Mouse (Mus musculus) heart, embryonic 14.5 days (tissue): ENCODE data around the gene Wdr73. TPM values are rescaled to one million over a fixed set of nuclear protein-coding genes. Genes with fewer than 3 reads are reported as not detected.

Experiments used
- ATAC-seq: fragments of 200-750 bp; cut with Nextera tagmentation; 2 replicates; pipeline ENCODE4 v1.8.0; 2017; ENCODE audit warnings: low read depth, moderate TSS enrichment; ENCODE audit not compliant: insufficient number of reproducible peaks, insufficient read depth, low FRiP score
- H3K27ac ChIP-seq, 2 experiments: fragments of 200-500 bp in 1 of 2; fragments of 300-500 bp in 1 of 2; sonication (generic) in 1 of 2; replicated peaks in 1 of 2; 2 replicates each; pipeline ENCODE4 v1.5.1; 2012 to 2014; ENCODE audit warnings: low read depth in 2 of 2, low read length in 2 of 2, control low read depth in 1 of 2, mild to moderate bottlenecking in 1 of 2, mixed read lengths in 1 of 2; ENCODE audit not compliant: control insufficient read depth in 1 of 2, insufficient read depth in 1 of 2
- H3K27me3 ChIP-seq: fragments of 300-500 bp; sonication (generic); 2 replicates; pipeline ENCODE4 v1.6.1; 2014; ENCODE audit warnings: mild to moderate bottlenecking, low read length, control low read depth; ENCODE audit not compliant: control insufficient read depth, insufficient read depth
- H3K36me3 ChIP-seq: fragments of 300-500 bp; sonication (generic); 2 replicates; pipeline ENCODE4 v1.6.1; 2014; ENCODE audit warnings: mild to moderate bottlenecking, control low read depth, low read length, mixed read lengths; ENCODE audit not compliant: control insufficient read depth, insufficient read depth
- H3K4me1 ChIP-seq, 2 experiments: fragments of 200-500 bp in 1 of 2; fragments of 300-500 bp in 1 of 2; sonication (generic) in 1 of 2; 2 replicates each; pipeline ENCODE4 v1.6.1; 2012 to 2014; ENCODE audit warnings: low read length in 2 of 2, control low read depth in 1 of 2, mixed read lengths in 1 of 2; ENCODE audit not compliant: control insufficient read depth in 2 of 2, insufficient read depth in 2 of 2
- H3K4me2 ChIP-seq: fragments of 300-500 bp; sonication (generic); 2 replicates; pipeline ENCODE4 v1.6.1; 2014; ENCODE audit warnings: mild to moderate bottlenecking, low read length
- H3K4me3 ChIP-seq, 2 experiments: fragments of 200-500 bp in 1 of 2; fragments of 300-500 bp in 1 of 2; sonication (generic) in 1 of 2; 2 replicates each; pipeline ENCODE4 v1.5.1; 2012 to 2014; ENCODE audit warnings: low read length in 2 of 2, mild to moderate bottlenecking in 2 of 2, control low read depth in 1 of 2, low read depth in 1 of 2, moderate library complexity in 1 of 2; ENCODE audit not compliant: control insufficient read depth in 1 of 2, insufficient read depth in 1 of 2
- H3K9ac ChIP-seq: fragments of 300-500 bp; sonication (generic); 2 replicates; pipeline ENCODE4 v1.6.1; 2014; ENCODE audit warnings: mild to moderate bottlenecking, low read length
- H3K9me3 ChIP-seq: fragments of 300-500 bp; sonication (generic); 2 replicates; pipeline ENCODE4 v1.6.1; 2016; ENCODE audit warnings: low read length, control low read depth; ENCODE audit not compliant: control insufficient read depth
- WGBS: fragments of 180-500 bp; shearing (Covaris S2); extraction: QIAGEN DNeasy Blood & Tissue Kit; methylation state at CpG from one replicate; pipeline ENCODE4 v1.1.7; 2014; 5-methylcytosine and 5-hydroxymethylcytosine counted together
- polyA plus RNA-seq: library from polyadenylated mRNA; unstranded; fragments of >200 nt; fragmentation: Nextera tagmentation; extraction: Ambion mirVana; gene quantifications from 2 replicates; pipeline ENCODE4 v1.2.1, GENCODE M21; 2014

Wdr73 gene
- polyA plus RNA-seq, 1 experiment from 2014 or later, result 16.0 TPM

DNA sequence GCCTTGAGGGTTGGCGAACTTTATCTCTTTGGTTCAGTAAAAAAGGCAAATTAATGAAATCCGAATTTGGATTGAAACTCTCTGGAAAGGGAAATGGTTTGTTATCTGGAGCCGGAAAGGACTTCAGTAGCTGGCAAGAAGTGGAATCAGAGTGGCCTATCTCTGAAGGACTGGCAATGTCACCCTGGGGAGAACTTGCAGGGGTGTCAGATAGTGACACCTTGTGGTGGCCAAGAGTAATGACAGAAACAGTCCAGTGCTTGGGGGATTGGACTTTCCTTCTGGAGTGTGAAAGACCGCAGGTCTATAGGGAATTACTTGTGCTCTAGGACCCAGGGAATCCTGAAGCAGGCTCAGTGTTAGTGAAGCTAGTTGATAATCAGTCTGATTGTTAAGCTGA lies 51.4 kb downstream of the Wdr73 start:
- no peak; the same call in 1 of the 2 replicates for ATAC-seq
- Histone ChIP-seq H3K4me2 (peak overlapping the region; percentile 44), H3K9me3 (no peaks in the 10 kb centered on the region), H3K36me3 (no peaks in the 10 kb centered on the region), H3K4me1 (peaks cover 2 to 7% of the 10 kb centered on the region in 2 experiments; a peak in 2 of 4 replicates), H3K4me3 (no peak overlapping the region), H3K27ac (peak overlapping the region; percentile 43 to 44; a peak in 3 of 4 replicates), H3K9ac (peak overlapping the region; percentile 18; the same call in 1 of the 2 replicates), H3K27me3 (no peaks in the 10 kb centered on the region)
- 16% methylated on average over 4 of the region's 4 CpGs for WGBS

DNA sequence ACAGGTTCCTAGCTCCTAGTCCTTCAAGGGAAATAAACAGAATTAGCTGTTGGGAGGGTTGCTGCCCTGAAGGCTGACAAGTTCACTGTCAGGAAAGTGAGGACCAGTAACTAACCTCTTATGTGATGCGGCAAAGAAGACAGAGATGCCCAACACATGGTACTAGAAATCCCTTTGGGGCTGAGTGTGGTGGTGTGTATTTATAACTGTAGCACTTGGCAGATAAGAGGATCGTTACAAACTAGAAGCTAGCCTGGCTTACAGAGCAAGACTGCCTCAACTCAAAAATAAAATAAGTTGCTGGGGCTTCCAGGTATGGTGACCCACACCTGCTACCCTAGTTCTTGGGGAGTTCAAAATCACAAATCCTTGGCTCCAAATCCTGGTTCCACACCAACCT lies 51.8 kb downstream of the Wdr73 start:
- peak overlapping the region; percentile 18; the same call in 1 of the 2 replicates for H3K9ac ChIP-seq
- no peaks in the 10 kb centered on the region for H3K9me3 ChIP-seq
- no peaks in the 10 kb centered on the region for H3K27me3 ChIP-seq
- no peak overlapping the region for H3K4me3 ChIP-seq
- H3K4me2 ChIP-seq, result peak overlapping the region; percentile 44
- 20% methylated on average over 2 of the region's 2 CpGs for WGBS
- H3K36me3 ChIP-seq, result no peaks in the 10 kb centered on the region
- no peak for ATAC-seq
- peak overlapping the region; percentile 43 to 44; a peak in 3 of 4 replicates for H3K27ac ChIP-seq
- H3K4me1 ChIP-seq, result peaks cover 2 to 7% of the 10 kb centered on the region in 2 experiments; a peak in 2 of 4 replicates

DNA sequence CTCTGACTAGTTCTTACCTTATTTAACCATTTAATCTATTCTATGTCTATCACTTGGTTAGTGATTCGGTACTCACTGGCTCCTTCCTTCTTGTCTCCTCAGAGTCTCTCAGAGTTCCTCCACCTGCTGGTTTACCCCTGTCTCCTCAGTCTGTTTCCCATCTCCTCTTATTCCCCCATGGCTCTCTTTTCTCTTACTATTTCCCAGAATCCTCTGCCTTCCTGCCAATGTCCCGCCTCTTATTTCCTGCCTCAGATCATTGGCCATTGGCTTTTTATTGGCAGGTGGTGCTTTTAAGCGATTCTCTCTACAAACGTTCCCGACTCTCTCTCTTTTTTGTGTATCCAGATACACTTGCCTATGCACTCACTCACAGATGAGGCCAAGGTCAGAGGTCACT lies 54.4 kb downstream of the Wdr73 start:
- Histone ChIP-seq H3K27me3 (no peaks in the 10 kb centered on the region), H3K4me1 (peaks cover 2 to 7% of the 10 kb centered on the region in 2 experiments; a peak in 2 of 4 replicates), H3K36me3 (no peaks in the 10 kb centered on the region), H3K27ac (no peak overlapping the region), H3K9ac (no peak overlapping the region), H3K4me2 (no peak overlapping the region), H3K4me3 (no peak overlapping the region), H3K9me3 (no peaks in the 10 kb centered on the region)
- 84% methylated on average over 5 of the region's 5 CpGs for whole genome bisulfite sequencing
- no peak for ATAC-seq

DNA sequence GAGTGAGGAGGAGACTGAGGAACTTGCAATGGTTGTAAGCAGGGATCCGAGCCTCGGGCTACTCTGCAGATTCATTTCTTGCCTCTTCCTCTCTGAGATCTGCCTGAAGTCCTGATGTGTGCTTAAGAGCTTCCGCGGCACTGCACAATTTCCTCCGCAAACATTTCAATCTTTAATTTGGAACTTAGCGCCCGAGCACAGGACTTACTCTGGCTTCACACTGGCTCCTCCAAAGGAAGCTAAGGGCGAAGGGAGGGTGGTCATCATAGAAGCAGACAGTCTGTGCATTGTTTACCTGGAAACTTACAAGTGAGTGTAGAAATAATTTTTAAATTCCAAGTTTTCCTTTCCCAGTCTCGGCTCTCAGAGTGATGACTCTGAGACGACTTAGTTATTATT lies 54.8 kb downstream of the Wdr73 start:
- WGBS, result 87% methylated on average over 10 of the region's 10 CpGs
- H3K9me3 ChIP-seq, result no peaks in the 10 kb centered on the region
- H3K9ac ChIP-seq, result no peak overlapping the region

DNA sequence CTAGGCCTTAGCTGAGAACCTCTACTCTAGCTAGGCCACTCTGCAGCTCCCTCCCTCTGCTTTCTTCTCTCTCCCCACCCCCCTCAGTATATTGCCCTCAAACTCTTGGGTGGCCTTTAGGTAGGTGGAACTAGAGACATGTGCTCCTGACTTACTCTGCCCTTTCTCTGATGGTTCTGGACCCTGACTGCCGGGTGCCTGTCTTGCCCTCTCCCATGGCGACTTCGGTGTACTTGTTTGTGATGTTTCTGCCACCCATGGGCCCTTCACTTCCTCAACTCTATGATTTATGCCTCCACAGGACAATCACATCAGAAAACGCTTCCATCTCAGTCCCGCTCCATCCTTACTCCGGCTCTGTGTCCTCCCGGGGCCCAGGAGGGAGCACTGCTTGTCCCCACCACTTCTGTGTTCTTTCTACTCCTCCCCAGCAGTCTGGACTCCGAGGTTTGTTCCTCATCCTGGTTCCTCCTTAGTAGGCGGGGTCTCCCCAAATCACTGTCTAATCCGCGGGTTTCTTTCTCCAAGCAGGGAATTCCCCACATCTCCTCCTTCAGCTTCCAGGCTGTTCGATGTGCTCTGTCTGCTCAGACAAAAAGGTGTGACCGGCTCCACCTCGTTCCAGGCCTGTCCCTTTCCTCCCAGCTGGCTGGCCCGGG lies 55.3 kb downstream of the Wdr73 start:
- ATAC-seq, result no peak
- Histone ChIP-seq H3K4me1 (peaks cover 2 to 7% of the 10 kb centered on the region in 2 experiments; a peak in 2 of 4 replicates), H3K36me3 (no peaks in the 10 kb centered on the region)

More for the DNA sequence above, 54.8 kb downstream of the Wdr73 start:
- no peaks in the 10 kb centered on the region for H3K36me3 ChIP-seq
- ATAC-seq, result no peak
- no peak overlapping the region for H3K27ac ChIP-seq
- H3K27me3 ChIP-seq, result no peaks in the 10 kb centered on the region
- H3K4me1 ChIP-seq, result peaks cover 2 to 7% of the 10 kb centered on the region in 2 experiments; a peak in 2 of 4 replicates
- H3K4me2 ChIP-seq, result no peak overlapping the region
- H3K4me3 ChIP-seq, result no peak overlapping the region

DNA sequence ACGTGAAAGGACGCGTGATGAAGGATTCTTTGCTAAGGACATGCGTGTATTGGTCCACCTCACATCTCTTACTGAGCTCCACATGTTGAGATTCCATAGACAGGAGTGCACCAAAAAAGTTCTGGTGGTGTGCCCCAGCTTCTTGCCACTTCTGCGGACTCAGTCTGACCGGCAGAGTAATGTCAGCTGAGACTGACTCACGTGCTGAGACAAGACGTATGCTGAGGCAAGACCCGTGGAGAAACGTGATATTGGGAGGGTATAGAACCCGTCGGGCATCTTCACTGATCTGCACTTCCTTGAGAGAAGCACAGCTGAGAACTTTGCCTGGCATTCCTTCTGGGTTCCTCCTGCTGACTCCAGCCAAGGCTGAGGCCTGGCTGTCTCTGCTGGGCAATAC lies 56.4 kb downstream of the Wdr73 start:
- 92% methylated on average over 12 of the region's 12 CpGs for WGBS
- no peak for ATAC-seq
- Histone ChIP-seq H3K4me3 (no peak overlapping the region), H3K4me1 (peaks cover 2 to 7% of the 10 kb centered on the region in 2 experiments; a peak in 2 of 4 replicates), H3K36me3 (no peaks in the 10 kb centered on the region), H3K9ac (no peak overlapping the region), H3K4me2 (no peak overlapping the region), H3K27ac (no peak overlapping the region), H3K9me3 (no peaks in the 10 kb centered on the region), H3K27me3 (no peaks in the 10 kb centered on the region)

More for the DNA sequence above, 55.3 kb downstream of the Wdr73 start:
- no peaks in the 10 kb centered on the region for H3K9me3 ChIP-seq
- no peaks in the 10 kb centered on the region for H3K27me3 ChIP-seq
- H3K4me2 ChIP-seq, result no peak overlapping the region
- no peak overlapping the region for H3K27ac ChIP-seq
- no peak overlapping the region for H3K9ac ChIP-seq
- no peak overlapping the region for H3K4me3 ChIP-seq
- WGBS, result 73% methylated on average over 15 of the region's 15 CpGs

DNA sequence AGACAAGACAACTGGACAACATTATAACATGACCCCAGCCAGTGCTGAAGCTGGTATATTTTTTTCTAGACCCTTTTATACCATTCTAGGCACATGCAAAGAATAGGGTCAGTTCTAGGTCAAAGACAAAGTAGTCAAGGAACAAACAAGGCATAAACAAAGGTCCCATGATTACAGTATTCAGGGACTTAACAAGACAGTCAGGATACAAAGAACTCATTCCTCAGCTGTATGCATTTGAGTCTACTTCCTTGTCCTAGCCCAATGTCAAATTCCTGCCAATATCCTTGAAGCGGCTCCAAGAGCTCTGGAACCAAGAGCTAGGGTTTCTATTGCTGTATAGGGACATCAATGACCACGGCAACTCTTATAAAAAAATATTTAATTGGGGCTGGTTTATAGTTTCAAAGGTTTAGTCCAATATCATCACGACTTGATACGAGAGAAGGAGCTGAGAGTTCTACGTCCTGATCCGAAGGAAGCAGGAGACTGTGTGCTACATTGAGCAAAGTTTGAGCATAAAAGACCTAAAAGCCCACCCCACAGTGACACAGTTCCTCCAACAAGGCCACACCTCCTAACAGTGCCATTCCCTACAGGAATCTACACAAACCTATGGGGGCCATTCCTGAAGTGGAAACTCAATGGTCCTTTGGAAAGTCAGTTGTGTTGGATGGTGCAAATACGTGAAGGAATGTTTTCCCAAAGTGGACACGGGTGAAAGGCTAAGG lies 57.0 kb downstream of the Wdr73 start:
- no peaks in the 10 kb centered on the region for H3K36me3 ChIP-seq
- H3K4me2 ChIP-seq, result no peak overlapping the region
- H3K27ac ChIP-seq, result no peak overlapping the region
- no peak overlapping the region for H3K4me3 ChIP-seq
- H3K9me3 ChIP-seq, result no peaks in the 10 kb centered on the region
- no peak overlapping the region for H3K9ac ChIP-seq
- no peaks in the 10 kb centered on the region for H3K27me3 ChIP-seq
- 94% methylated on average over 8 of the region's 8 CpGs for WGBS
- no peak for ATAC-seq
- peaks cover 0 to under 1% of the 10 kb centered on the region in 2 experiments; a peak in 2 of 4 replicates for H3K4me1 ChIP-seq
